Mouse (Mus musculus) hindbrain, embryonic 16.5 days (tissue): ENCODE measurements around the gene Dtl. TPM values are rescaled to one million over a fixed set of nuclear protein-coding genes. Genes with fewer than 3 reads are reported as not detected.
"Not testable (repeated sequence)": the region's sequence is repeated elsewhere in the genome, so short reads cannot be mapped to it uniquely, and the experiment has no call there.

Experiments
- ATAC-seq: fragments of 200-750 bp; cut with Nextera tagmentation; 2 replicates; pipeline ENCODE4 v1.8.0; 2017; ENCODE audit warnings: moderate TSS enrichment, moderate library complexity
- H3K27ac ChIP-seq: fragments of 300-500 bp; sonication (generic); 2 replicates; pipeline ENCODE4 v1.5.1; 2014; ENCODE audit warnings: low read depth, mild to moderate bottlenecking, control low read depth, low read length, moderate library complexity
- H3K27me3 ChIP-seq: fragments of 300-500 bp; sonication (generic); replicated peaks from 2 replicates; pipeline ENCODE4 v1.6.1; 2014; ENCODE audit warnings: low read length; ENCODE audit not compliant: control insufficient read depth, insufficient read depth
- H3K36me3 ChIP-seq: fragments of 300-500 bp; sonication (generic); 2 replicates; pipeline ENCODE4 v1.6.1; 2014; ENCODE audit warnings: mild to moderate bottlenecking, low read length, moderate library complexity, mixed read lengths; ENCODE audit not compliant: control insufficient read depth, insufficient read depth
- H3K4me1 ChIP-seq: fragments of 300-500 bp; sonication (generic); 2 replicates; pipeline ENCODE4 v1.6.1; 2014; ENCODE audit warnings: low read depth, low read length; ENCODE audit not compliant: control insufficient read depth, insufficient read depth
- H3K4me2 ChIP-seq: fragments of 300-500 bp; sonication (generic); 2 replicates; pipeline ENCODE4 v1.6.1; 2014; ENCODE audit warnings: mild to moderate bottlenecking, low read length, control low read depth, moderate library complexity
- H3K4me3 ChIP-seq: fragments of 300-500 bp; sonication (generic); 2 replicates; pipeline ENCODE4 v1.5.1; 2014; ENCODE audit warnings: mild to moderate bottlenecking, low read length, control low read depth, moderate library complexity
- H3K9ac ChIP-seq: fragments of 300-500 bp; sonication (generic); 2 replicates; pipeline ENCODE4 v1.6.1; 2014; ENCODE audit warnings: low read depth, mild to moderate bottlenecking, control low read depth, low read length, moderate library complexity
- H3K9me3 ChIP-seq: fragments of 300-500 bp; sonication (generic); 2 replicates; pipeline ENCODE4 v1.6.1; 2014; ENCODE audit warnings: mild to moderate bottlenecking, low read length, moderate library complexity; ENCODE audit not compliant: control insufficient read depth
- WGBS: fragments of 180-500 bp; shearing (Covaris S2); extraction: QIAGEN DNeasy Blood & Tissue Kit; methylation state at CpG from one replicate; pipeline ENCODE4 v1.1.7; 2014; 5-methylcytosine and 5-hydroxymethylcytosine counted together
- polyA plus RNA-seq: library from polyadenylated mRNA; unstranded; fragments of >200 nt; fragmentation: Nextera tagmentation; extraction: Ambion mirVana; gene quantifications from 2 replicates; pipeline ENCODE4 v1.2.1, GENCODE M21; 2015

Dtl gene
- polyA plus RNA-seq, 1 experiment from 2014 or later: 7.1 TPM

DNA sequence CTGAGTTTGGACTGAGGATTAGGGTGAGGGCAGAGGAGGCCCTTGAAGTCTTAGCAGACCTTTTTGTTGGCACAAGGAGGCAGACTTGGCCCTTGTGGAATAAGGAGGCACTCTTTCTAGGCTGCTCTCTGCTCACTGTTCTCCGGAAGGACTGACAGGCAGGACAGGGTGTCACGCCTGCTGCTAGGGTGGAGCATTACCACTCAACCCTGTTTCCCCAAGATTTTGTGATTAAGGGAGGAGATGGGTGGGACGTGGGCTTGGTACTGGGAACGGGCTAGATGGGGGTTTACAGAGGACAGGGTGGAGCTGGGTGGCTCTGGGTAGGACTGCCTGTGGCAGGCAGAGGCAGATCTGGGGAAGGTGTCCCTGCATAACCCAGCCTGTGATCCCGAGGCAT is 57.4 kb downstream of the Dtl start:
- Histone ChIP-seq H3K27me3 (no peaks in the 10 kb centered on the region), H3K9me3 (no peaks in the 10 kb centered on the region), H3K36me3 (no peaks in the 10 kb centered on the region), H3K4me3 (no peak overlapping the region), H3K27ac (no peak overlapping the region), H3K9ac (no peak overlapping the region), H3K4me1 (no peaks in the 10 kb centered on the region), H3K4me2 (no peak overlapping the region)
- 89% methylated on average over 5 of the region's 5 CpGs for WGBS
- no peak for ATAC-seq

GRCm38 (mm10) chr1:191517056-191517455 is 58.3 kb downstream of the Dtl start:
- Histone ChIP-seq H3K4me3 (no peak overlapping the region), H3K27me3 (no peaks in the 10 kb centered on the region), H3K4me2 (no peak overlapping the region), H3K9ac (no peak overlapping the region), H3K4me1 (no peaks in the 10 kb centered on the region), H3K27ac (no peak overlapping the region), H3K9me3 (no peaks in the 10 kb centered on the region), H3K36me3 (no peaks in the 10 kb centered on the region)
- WGBS: 51% methylated on average over 3 of the region's 3 CpGs
- no peak for ATAC-seq

DNA sequence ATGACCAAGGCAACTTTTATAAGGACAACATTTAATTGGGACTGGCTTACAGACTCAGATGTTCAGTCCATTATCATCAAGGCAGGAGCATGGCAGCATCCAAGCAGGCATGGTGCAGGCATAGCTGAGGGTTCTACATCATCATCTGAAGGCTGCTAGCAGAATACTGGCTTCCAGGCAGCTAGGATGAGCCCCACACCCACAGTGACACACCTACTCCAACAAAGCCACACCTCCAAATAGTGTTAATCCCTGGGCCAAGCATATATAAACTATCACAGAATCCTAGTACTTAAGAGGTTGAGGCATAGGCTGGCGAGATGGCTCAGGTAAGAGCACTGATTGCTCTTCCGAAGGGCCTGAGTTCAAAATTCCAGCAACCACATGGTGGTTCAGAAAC is 59.0 kb downstream of the Dtl start:
- H3K27me3 ChIP-seq, H3K36me3 ChIP-seq, H3K4me1 ChIP-seq, H3K4me2 ChIP-seq, H3K4me3 ChIP-seq, H3K27ac ChIP-seq, H3K9ac ChIP-seq, H3K9me3 ChIP-seq, ATAC-seq: not testable (repeated sequence)
- 89% methylated on average over 2 of the region's 2 CpGs for WGBS

- WGBS: 90% methylated on average over 4 of the region's 4 CpGs
- H3K36me3 ChIP-seq: no peaks in the 10 kb centered on the region
- no peaks in the 10 kb centered on the region for H3K9me3 ChIP-seq
- ATAC-seq: no peak
- no peak overlapping the region for H3K9ac ChIP-seq
- no peaks in the 10 kb centered on the region for H3K4me1 ChIP-seq
- H3K4me2 ChIP-seq: no peak overlapping the region
- no peak overlapping the region for H3K4me3 ChIP-seq
- no peak overlapping the region for H3K27ac ChIP-seq
- no peaks in the 10 kb centered on the region for H3K27me3 ChIP-seq
Measured at GRCm38 (mm10) chr1:191513195-191513594, 62.1 kb downstream of the Dtl start.

DNA sequence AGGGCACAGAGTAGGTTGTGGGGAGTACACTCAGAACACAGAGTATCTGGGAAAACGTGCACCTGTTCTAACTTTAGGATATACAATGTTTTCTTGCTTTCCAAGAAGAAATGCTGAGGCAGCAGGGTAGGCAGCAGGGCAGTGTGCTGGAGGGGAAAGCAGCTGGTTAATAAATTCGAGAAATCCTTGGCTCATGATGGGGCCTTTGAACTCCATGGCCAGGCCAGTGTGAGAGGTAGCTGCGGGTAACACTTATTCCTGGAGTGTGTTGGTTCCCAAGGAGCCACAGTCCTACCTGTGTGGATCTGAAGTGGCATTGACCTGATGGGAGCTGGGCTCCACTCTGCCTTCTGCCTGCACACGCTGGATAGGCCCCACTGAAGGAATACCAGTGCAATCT is 63.0 kb downstream of the Dtl start:
- no peak overlapping the region for H3K27ac ChIP-seq
- no peaks in the 10 kb centered on the region for H3K36me3 ChIP-seq
- H3K9ac ChIP-seq: no peak overlapping the region
- no peak overlapping the region for H3K4me3 ChIP-seq
- 84% methylated on average over 4 of the region's 4 CpGs for WGBS
- H3K9me3 ChIP-seq: no peaks in the 10 kb centered on the region
- no peaks in the 10 kb centered on the region for H3K4me1 ChIP-seq
- H3K27me3 ChIP-seq: no peaks in the 10 kb centered on the region
- no peak overlapping the region for H3K4me2 ChIP-seq
- no peak for ATAC-seq

DNA sequence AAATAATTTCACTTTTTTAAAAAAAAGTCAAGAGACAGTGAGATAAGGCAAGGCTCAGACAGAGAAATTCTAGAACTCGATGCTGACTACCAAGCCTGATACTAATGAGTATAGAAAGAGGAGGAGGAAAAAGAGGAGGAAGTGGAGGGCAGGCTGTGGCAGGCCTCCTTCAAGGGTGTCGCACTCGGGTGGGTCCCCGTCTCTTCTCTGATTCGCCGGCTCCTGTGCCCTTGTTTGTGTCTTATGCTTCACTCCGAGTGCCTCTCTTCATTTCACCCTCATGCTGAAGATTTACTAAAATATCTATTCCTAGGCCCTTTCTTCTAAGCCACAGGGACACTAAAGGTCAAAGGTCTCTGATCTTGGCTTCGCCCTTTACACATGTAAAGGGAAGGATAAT is 63.8 kb downstream of the Dtl start:
- 91% methylated on average over 8 of the region's 8 CpGs for WGBS
- no peak for ATAC-seq

DNA sequence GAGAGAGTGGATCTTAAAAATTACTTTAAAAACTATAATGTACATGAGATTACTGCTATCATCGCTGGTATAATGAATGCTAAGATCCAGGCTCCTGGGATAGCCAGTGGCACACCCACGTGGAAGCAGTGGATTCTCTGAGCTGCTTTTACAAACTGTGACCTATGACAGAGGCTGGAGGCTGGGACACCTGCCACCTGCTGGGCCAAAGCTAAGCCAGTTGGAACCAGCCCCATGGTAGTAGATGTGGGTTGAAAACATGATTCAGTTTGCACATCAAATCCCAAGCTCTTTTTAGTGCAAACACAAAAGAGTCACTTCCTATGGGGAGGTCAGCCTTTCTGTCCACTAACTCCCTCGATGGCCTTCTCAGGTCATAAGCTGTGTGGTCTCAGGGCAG is 65.5 kb downstream of the Dtl start:
- H3K4me3 ChIP-seq: no peak overlapping the region
- no peak overlapping the region for H3K4me2 ChIP-seq
- H3K4me1 ChIP-seq: no peaks in the 10 kb centered on the region
- no peak overlapping the region for H3K27ac ChIP-seq
- no peaks in the 10 kb centered on the region for H3K27me3 ChIP-seq
- ATAC-seq: no peak
- WGBS: 70% methylated on average over 3 of the region's 3 CpGs
- H3K36me3 ChIP-seq: no peaks in the 10 kb centered on the region
- H3K9me3 ChIP-seq: no peaks in the 10 kb centered on the region
- H3K9ac ChIP-seq: no peak overlapping the region

More for the DNA sequence above, 63.8 kb downstream of the Dtl start:
- Histone ChIP-seq H3K4me1 (no peaks in the 10 kb centered on the region), H3K9ac (no peak overlapping the region), H3K4me2 (no peak overlapping the region), H3K36me3 (no peaks in the 10 kb centered on the region), H3K27me3 (no peaks in the 10 kb centered on the region), H3K4me3 (no peak overlapping the region), H3K27ac (no peak overlapping the region), H3K9me3 (no peaks in the 10 kb centered on the region)

GRCm38 (mm10) chr1:191509131-191509530 is 66.2 kb downstream of the Dtl start:
- no peak overlapping the region for H3K4me3 ChIP-seq
- H3K4me1 ChIP-seq: no peaks in the 10 kb centered on the region
- no peaks in the 10 kb centered on the region for H3K27me3 ChIP-seq
- no peak overlapping the region for H3K9ac ChIP-seq
- no peak overlapping the region for H3K4me2 ChIP-seq
- 86% methylated on average over 6 of the region's 6 CpGs for WGBS
- H3K9me3 ChIP-seq: no peaks in the 10 kb centered on the region
- ATAC-seq: no peak
- H3K27ac ChIP-seq: no peak overlapping the region
- H3K36me3 ChIP-seq: no peaks in the 10 kb centered on the region

- Histone ChIP-seq H3K4me2 (no peak overlapping the region), H3K4me3 (no peak overlapping the region), H3K9ac (no peak overlapping the region), H3K36me3 (no peaks in the 10 kb centered on the region), H3K27ac (no peak overlapping the region), H3K4me1 (no peaks in the 10 kb centered on the region), H3K9me3 (no peaks in the 10 kb centered on the region), H3K27me3 (no peaks in the 10 kb centered on the region)
- ATAC-seq: no peak
- WGBS: 53% methylated on average over 1 of the region's 1 CpGs
Measured at GRCm38 (mm10) chr1:191506791-191507190, 68.6 kb downstream of the Dtl start.

DNA sequence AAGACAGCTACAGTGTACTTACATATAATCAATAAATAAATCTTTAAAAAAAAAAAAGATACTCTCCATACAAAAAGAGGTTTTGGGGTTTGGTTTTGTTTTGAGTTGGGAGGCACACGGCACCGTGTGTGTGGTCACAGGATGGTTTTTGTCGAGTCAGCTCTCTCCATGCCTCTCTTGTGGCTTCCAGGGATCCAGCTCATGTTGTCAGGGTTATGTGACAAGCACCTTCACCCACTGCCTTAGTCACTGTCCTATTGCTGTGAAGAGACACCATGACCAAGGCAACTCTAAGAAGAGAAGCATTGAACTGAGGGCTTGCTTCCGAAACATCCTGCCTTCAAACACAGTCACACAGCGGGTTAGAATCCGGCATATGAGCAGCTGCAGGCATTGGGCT is 75.7 kb downstream of the Dtl start:
- no peak for ATAC-seq
- Histone ChIP-seq H3K27me3 (no peaks in the 10 kb centered on the region), H3K4me2 (no peak overlapping the region), H3K36me3 (no peaks in the 10 kb centered on the region), H3K9ac (no peak overlapping the region), H3K27ac (no peak overlapping the region), H3K4me3 (no peak overlapping the region), H3K9me3 (no peaks in the 10 kb centered on the region), H3K4me1 (no peaks in the 10 kb centered on the region)
- 93% methylated on average over 6 of the region's 6 CpGs for WGBS
